Mouse (Mus musculus) embryonic facial prominence, embryonic 11.5 days (tissue): ENCODE data around the gene Crtc2. TPM values are rescaled to one million over a fixed set of nuclear protein-coding genes. Genes with fewer than 3 reads are reported as not detected.
"Not testable (repeated sequence)": the region's sequence is repeated elsewhere in the genome, so short reads cannot be mapped to it uniquely, and the experiment has no call there.

Experiments
- ATAC-seq: fragments of 200-750 bp; cut with Nextera tagmentation; replicated peaks from 2 replicates; pipeline ENCODE4 v1.8.0; 2017; ENCODE audit warnings: low read depth; ENCODE audit not compliant: insufficient number of reproducible peaks, low FRiP score, low TSS enrichment
- DNase-seq: peaks from one replicate; pipeline ENCODE4 v3.0.0-alpha.2; 2015; ENCODE audit warnings: low spot score
- H3K27ac ChIP-seq: fragments of 300-500 bp; sonication (generic); replicated peaks from 2 replicates; pipeline ENCODE4 v1.5.1; 2014; ENCODE audit warnings: mild to moderate bottlenecking, low read depth, low read length, control low read depth
- H3K27me3 ChIP-seq: fragments of 300-500 bp; sonication (generic); 2 replicates; pipeline ENCODE4 v1.6.1; 2014; ENCODE audit warnings: mild to moderate bottlenecking, low read length, moderate library complexity, mixed read lengths; ENCODE audit not compliant: control insufficient read depth, insufficient read depth
- H3K36me3 ChIP-seq: fragments of 300-500 bp; sonication (generic); replicated peaks from 2 replicates; pipeline ENCODE4 v1.6.1; 2014; ENCODE audit warnings: low read depth, mild to moderate bottlenecking, low read length, moderate library complexity, mixed read lengths; ENCODE audit not compliant: control insufficient read depth, insufficient read depth
- H3K4me1 ChIP-seq: fragments of 300-500 bp; sonication (generic); 2 replicates; pipeline ENCODE4 v1.6.1; 2014; ENCODE audit warnings: low read length, mixed read lengths; ENCODE audit not compliant: control insufficient read depth, insufficient read depth
- H3K4me2 ChIP-seq: fragments of 300-500 bp; sonication (generic); 2 replicates; pipeline ENCODE4 v1.6.1; 2014; ENCODE audit warnings: low read depth, mild to moderate bottlenecking, control low read depth, low read length, moderate library complexity
- H3K4me3 ChIP-seq: fragments of 300-500 bp; sonication (generic); 2 replicates; pipeline ENCODE4 v1.5.1; 2014; ENCODE audit warnings: low read depth, low read length, control low read depth
- H3K9ac ChIP-seq: fragments of 300-500 bp; sonication (generic); replicated peaks from 2 replicates; pipeline ENCODE4 v1.6.1; 2014; ENCODE audit warnings: mild to moderate bottlenecking, control low read depth, low read length
- H3K9me3 ChIP-seq: fragments of 300-500 bp; sonication (generic); replicated peaks from 2 replicates; pipeline ENCODE4 v1.6.1; 2016; ENCODE audit warnings: mild to moderate bottlenecking, low read length, inconsistent platforms, mixed read lengths; ENCODE audit not compliant: control insufficient read depth
- WGBS: fragments of 180-500 bp; shearing (Covaris S2); extraction: QIAGEN DNeasy Blood & Tissue Kit; methylation state at CpG from one replicate; pipeline ENCODE4 v1.1.7; 2014; 5-methylcytosine and 5-hydroxymethylcytosine counted together
- polyA plus RNA-seq: library from polyadenylated mRNA; unstranded; fragments of >200 nt; fragmentation: Nextera tagmentation; extraction: Ambion mirVana; gene quantifications from 2 replicates; pipeline ENCODE4 v1.2.1, GENCODE M21; 2014

The Crtc2 gene
- polyA plus RNA-seq, 1 experiment from 2014 or later, result 10.8 TPM

DNA sequence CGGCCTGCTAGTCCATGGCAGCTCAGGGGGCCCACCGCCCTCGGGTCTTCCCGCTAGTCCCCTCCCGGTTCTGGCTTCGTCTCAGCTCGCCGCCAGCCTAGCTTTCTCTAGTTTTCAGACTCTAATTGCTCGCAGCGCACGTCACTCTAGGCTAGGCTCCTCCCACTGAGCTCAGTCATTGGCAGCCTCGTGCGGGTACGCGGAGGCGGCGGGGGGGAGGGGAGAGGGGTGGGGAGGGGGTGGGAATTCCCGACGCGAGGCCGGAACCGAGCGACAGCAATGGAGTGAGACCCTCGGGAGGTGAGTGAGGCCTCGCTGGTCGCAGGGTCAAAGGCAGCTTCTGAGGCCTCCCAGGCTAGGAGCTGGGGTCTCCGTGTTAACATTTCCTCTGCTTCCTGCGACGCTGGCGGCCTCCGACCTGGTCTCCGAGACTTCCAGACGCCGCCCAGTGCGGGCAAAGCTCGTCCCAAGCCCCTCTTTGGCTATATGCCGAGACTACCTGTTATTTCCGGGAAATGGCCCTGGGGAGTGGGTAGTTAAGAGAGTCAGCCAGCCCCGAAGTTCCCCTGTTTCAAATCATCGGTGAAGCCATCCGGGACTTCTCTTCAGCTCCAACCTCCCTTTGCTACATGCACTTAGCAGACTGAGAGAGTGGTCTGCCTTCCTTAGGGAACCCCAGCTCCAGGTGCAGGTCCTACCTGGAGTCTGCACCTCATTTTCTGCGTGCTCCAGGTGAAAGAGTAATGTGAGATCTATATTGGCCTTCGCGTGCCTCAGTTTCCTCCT lies 5.8 kb upstream of the Crtc2 start, which contains the start of gene Slc39a1:
TSS of gene Slc39a1 (plus strand) at position 213 of the 786 bp plus-strand sequence.
- ATAC-seq (peak; percentile 89), DNase-seq (peak; percentile 98)
- H3K4me1 ChIP-seq, result no peaks in the 10 kb centered on the region
- no peaks in the 10 kb centered on the region for H3K36me3 ChIP-seq
- no peaks in the 10 kb centered on the region for H3K9me3 ChIP-seq
- H3K27ac ChIP-seq, result peak within 1 kb of the TSS; percentile 53
- no peaks in the 10 kb centered on the region for H3K27me3 ChIP-seq
- H3K4me2 ChIP-seq, result peak within 1 kb of the TSS; percentile 83
- WGBS, result under 1% methylated on average over 44 of the region's 44 CpGs
- H3K9ac ChIP-seq, result peak within 1 kb of the TSS; percentile 73
- H3K4me3 ChIP-seq, result peak within 1 kb of the TSS; percentile 57

DNA sequence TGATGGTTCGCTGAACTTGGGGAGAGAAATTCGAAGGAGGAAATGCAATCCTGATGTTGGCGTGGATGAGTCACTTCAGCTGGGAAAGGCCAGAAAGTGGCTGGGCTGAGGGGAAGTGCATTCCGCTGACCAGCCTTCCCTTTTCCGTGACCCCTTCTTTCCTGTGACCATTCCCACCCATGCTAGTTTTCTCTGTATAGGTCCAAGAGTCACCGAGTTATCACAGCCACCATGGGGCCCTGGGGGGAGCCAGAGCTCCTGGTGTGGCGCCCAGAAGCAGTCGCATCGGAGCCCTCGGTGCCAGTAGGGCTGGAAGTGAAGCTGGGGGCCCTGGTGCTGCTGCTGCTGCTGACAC lies 5.2 kb upstream of the Crtc2 start:
- Histone ChIP-seq H3K4me3 (peak overlapping the region; percentile 57), H3K36me3 (no peaks in the 10 kb centered on the region), H3K9me3 (no peaks in the 10 kb centered on the region), H3K9ac (peak overlapping the region; percentile 73), H3K27me3 (no peaks in the 10 kb centered on the region), H3K4me1 (no peaks in the 10 kb centered on the region), H3K4me2 (peak overlapping the region; percentile 83), H3K27ac (peak overlapping the region; percentile 43; the same call in 1 of the 2 replicates)
- whole genome bisulfite sequencing, result 6% methylated on average over 10 of the region's 10 CpGs
- DNase-seq, result peak; percentile 30
- no peak for ATAC-seq

DNA sequence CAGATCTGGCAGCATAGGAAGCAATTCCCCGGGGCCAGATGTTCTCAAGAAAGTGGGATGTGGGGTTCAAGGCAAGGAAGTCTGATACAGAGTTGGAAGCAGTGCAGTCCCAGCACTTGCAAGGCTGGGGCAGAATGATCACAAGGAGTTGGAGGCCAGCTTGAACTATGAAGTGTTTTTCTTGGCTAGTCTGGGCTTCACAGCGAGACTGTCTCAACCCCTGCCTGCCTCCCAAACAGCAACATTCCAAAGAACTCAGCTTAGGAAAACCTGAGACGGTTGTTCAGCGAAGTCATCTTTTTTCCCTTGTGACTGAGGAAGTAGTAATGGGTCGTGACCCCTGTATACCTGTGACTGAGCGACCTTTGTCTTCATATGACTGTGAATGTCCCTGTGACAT lies 3.2 kb upstream of the Crtc2 start:
- no peak for DNase-seq
- ATAC-seq, result no peak

DNA sequence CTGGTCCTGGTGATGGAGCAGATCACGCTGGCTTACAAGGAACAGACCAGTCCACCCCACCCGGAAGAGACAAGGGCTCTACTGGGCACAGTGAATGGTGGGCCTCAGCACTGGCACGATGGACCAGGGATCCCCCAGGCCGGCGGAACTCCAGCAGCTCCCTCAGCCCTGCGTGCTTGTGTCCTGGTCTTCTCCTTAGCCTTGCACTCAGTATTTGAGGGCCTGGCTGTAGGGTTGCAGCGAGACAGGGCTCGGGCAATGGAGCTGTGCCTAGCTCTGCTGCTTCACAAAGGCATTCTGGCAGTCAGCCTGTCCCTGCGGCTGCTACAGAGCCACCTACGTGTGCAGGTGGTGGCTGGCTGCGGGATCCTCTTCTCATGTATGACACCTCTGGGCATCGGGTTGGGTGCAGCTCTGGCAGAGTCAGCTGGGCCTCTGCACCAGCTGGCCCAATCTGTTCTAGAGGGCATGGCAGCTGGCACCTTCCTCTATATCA lies 2.2 kb upstream of the Crtc2 start:
- not testable (repeated sequence) for H3K27ac ChIP-seq, ATAC-seq
- WGBS, result 95% methylated on average over 9 of the region's 12 CpGs

More for the DNA sequence above, 3.2 kb upstream of the Crtc2 start:
- no peak overlapping the region for H3K9ac ChIP-seq
- no peak overlapping the region for H3K27ac ChIP-seq
- no peaks in the 10 kb centered on the region for H3K9me3 ChIP-seq
- peaks cover 5% of the 10 kb centered on the region; the same call in 1 of the 2 replicates for H3K4me1 ChIP-seq
- no peak overlapping the region for H3K4me2 ChIP-seq
- H3K4me3 ChIP-seq, result no peak overlapping the region
- H3K36me3 ChIP-seq, result no peaks in the 10 kb centered on the region
- 82% methylated on average over 6 of the region's 6 CpGs for WGBS
- no peaks in the 10 kb centered on the region for H3K27me3 ChIP-seq

DNA sequence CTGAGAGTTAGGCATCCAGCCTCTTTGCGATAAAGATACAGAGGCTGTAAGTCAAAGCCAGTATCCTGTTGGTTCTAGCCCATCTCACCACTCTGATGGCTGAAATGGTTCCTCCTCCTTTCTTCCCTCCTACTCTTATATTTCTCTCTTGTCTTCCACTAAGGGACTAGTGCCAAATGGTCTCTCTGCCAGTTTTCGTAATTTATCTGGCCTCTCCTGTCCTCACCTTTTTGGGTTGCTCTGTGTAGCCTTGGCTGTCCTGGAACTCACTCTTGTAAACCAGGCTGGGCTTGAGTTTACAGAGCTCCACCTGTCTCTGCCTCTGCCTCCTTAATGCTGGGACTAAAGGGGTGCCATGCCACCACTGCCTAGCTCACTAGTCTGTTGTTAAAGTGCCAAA lies 1.3 kb upstream of the Crtc2 start:
- not testable (repeated sequence) for ATAC-seq, H3K36me3 ChIP-seq, H3K4me2 ChIP-seq, DNase-seq, H3K27me3 ChIP-seq, H3K9me3 ChIP-seq, H3K27ac ChIP-seq, H3K9ac ChIP-seq, H3K4me3 ChIP-seq, H3K4me1 ChIP-seq
- WGBS, result 98% methylated on average over 2 of the region's 2 CpGs

More for the DNA sequence above, 2.2 kb upstream of the Crtc2 start:
- not testable (repeated sequence) for H3K4me3 ChIP-seq, DNase-seq, H3K9me3 ChIP-seq, H3K27me3 ChIP-seq, H3K4me1 ChIP-seq, H3K4me2 ChIP-seq, H3K36me3 ChIP-seq, H3K9ac ChIP-seq

DNA sequence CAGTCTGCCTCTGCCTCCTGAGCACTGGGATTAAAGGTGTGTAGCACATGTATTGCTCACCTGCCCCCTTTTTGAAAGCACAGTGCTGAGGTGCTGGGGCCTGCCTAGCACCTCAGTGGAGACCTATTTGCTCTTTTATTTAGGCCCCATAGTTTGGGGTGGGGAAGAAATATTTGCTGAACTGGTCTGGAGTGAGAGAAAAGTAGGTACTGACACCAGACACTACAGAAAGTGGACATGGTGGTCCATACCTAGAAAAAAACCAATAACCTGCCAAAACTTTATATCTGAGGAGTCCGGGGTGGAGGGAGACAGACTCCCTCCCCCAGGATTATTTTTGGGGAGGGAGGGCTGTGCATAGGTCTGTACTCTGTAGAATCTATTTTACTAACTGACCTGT lies 789 bp upstream of the Crtc2 start:
- not testable (repeated sequence) for H3K27ac ChIP-seq, H3K36me3 ChIP-seq, H3K4me2 ChIP-seq, DNase-seq, H3K9ac ChIP-seq, H3K4me1 ChIP-seq, H3K9me3 ChIP-seq, H3K27me3 ChIP-seq, H3K4me3 ChIP-seq
- peak; percentile 7; the same call in 1 of the 2 replicates for ATAC-seq
- 86% methylated on average over 1 of the region's 1 CpGs for WGBS

DNA sequence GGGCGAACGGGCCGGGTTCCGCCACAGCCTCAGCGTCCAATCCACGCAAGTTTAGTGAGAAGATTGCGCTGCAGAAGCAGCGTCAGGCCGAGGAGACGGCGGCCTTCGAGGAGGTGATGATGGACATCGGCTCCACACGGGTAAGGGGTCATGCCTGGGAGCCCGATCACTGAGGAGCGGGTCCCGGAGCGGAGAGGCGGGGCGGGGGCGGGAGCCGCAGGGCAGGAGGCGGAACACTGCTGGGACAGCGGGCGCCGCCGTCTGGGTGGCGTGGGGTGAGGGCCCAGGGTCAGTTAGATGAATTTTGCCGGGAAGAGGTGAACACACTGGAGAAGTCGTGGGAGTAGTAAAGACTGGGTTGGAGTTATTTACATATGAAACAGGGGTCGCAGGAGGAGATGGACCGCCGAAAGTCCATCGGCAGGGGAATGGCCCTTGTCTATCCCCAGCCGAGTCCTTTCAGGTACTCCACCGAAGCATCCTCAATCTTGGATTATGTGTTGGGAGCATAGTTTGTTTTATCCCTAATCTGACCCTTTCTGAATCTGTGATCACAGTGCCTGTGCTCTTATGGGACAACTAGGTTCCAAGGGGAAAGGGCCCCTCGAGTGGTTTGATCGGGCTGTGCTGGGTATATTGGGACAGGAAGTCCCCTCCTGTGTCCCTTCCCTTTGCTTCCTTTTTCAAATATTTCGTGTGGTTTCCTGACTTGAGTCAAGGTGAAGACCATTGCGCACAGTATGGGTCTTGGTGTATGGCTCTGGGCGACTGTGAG lies 643 bp downstream of the Crtc2 start:
- under 1% methylated on average over 41 of the region's 41 CpGs for WGBS
- H3K4me3 ChIP-seq, result peak overlapping the region; percentile 78
- H3K36me3 ChIP-seq, result 0 out of 2 replicates have a peak, but pooled peaks cover 2% of the 10 kb centered on the region
- ATAC-seq, result peak; percentile 60
- peak; percentile 54 for DNase-seq
- no peaks in the 10 kb centered on the region for H3K9me3 ChIP-seq
- no peaks in the 10 kb centered on the region for H3K27me3 ChIP-seq
- H3K4me2 ChIP-seq, result peak overlapping the region; percentile 84
- peak overlapping the region; percentile 84 for H3K9ac ChIP-seq
- H3K27ac ChIP-seq, result 0 out of 2 replicates have a peak overlapping the region, but pooled peaks have one; percentile 8
- H3K4me1 ChIP-seq, result peaks cover 5% of the 10 kb centered on the region; the same call in 1 of the 2 replicates
